Mouse (Mus musculus): ENCODE results near the gene Swsap1. TPM values are rescaled to one million over a fixed set of nuclear protein-coding genes. Genes with fewer than 3 reads are reported as not detected.

The Swsap1 gene
- polyA plus RNA-seq, 1 experiment, result 7.3 TPM

GRCm38 (mm10) chr9:21932445-21933137, 23.0 kb upstream of the Swsap1 start:
- no peak overlapping the region for H3K4me3 ChIP-seq (ENCODE audit: insufficient read depth, low read length)
- no peak for TF ChIP-seq CTCF (IDR thresholded peaks at IDR 0.05; ENCODE audit: extremely low read depth, insufficient read depth, low read length)
- TF ChIP-seq POLR2A (IDR thresholded peaks at IDR 0.05; ENCODE audit: extremely low read depth, insufficient read depth, low read length), result no peak
- H3K27ac ChIP-seq (ENCODE audit: insufficient read depth, low read length), result no peak overlapping the region
- H3K4me1 ChIP-seq (ENCODE audit: control insufficient read depth, insufficient read depth, low read length), result no peaks in the 10 kb centered on the region

- TF ChIP-seq CTCF (IDR thresholded peaks at IDR 0.05; ENCODE audit: extremely low read depth, insufficient read depth, low read length) (no peak), POLR2A (IDR thresholded peaks at IDR 0.05; ENCODE audit: extremely low read depth, insufficient read depth, low read length) (no peak)
- Histone ChIP-seq H3K4me1 (ENCODE audit: control insufficient read depth, insufficient read depth, low read length) (no peaks in the 10 kb centered on the region), H3K27ac (ENCODE audit: insufficient read depth, low read length) (no peak overlapping the region), H3K4me3 (ENCODE audit: insufficient read depth, low read length) (no peak overlapping the region)
These were observed 21.5 kb upstream of the Swsap1 start for GRCm38 (mm10) chr9:21934021-21934420.

- Histone ChIP-seq H3K27ac (ENCODE audit: insufficient read depth, low read length) (no peak overlapping the region), H3K4me1 (ENCODE audit: control insufficient read depth, insufficient read depth, low read length) (no peaks in the 10 kb centered on the region), H3K4me3 (ENCODE audit: insufficient read depth, low read length) (no peak overlapping the region)
- TF ChIP-seq POLR2A (IDR thresholded peaks at IDR 0.05; ENCODE audit: extremely low read depth, insufficient read depth, low read length), result no peak
- TF ChIP-seq CTCF (IDR thresholded peaks at IDR 0.05; ENCODE audit: extremely low read depth, insufficient read depth, low read length), result no peak
These were observed 20.0 kb upstream of the Swsap1 start for GRCm38 (mm10) chr9:21935466-21936131.

- Histone ChIP-seq H3K27ac (ENCODE audit: insufficient read depth, low read length) (no peak within 1 kb of the TSS), H3K4me1 (ENCODE audit: control insufficient read depth, insufficient read depth, low read length) (no peaks in the 10 kb centered on the region), H3K4me3 (ENCODE audit: insufficient read depth, low read length) (peak within 1 kb of the TSS; percentile 58)
- no peak for TF ChIP-seq CTCF (IDR thresholded peaks at IDR 0.05; ENCODE audit: extremely low read depth, insufficient read depth, low read length)
- TF ChIP-seq POLR2A (IDR thresholded peaks at IDR 0.05; ENCODE audit: extremely low read depth, insufficient read depth, low read length), result peak; percentile 85
These were observed 18.6 kb upstream of the Swsap1 start, which contains the start of gene Plppr2 for GRCm38 (mm10) chr9:21936692-21937570. Gene Plppr2, plus strand, starts transcription at chr9:21937033.

- no peaks in the 10 kb centered on the region for H3K4me1 ChIP-seq (ENCODE audit: control insufficient read depth, insufficient read depth, low read length)
- TF ChIP-seq CTCF (IDR thresholded peaks at IDR 0.05; ENCODE audit: extremely low read depth, insufficient read depth, low read length) (no peak), POLR2A (IDR thresholded peaks at IDR 0.05; ENCODE audit: extremely low read depth, insufficient read depth, low read length) (no peak)
- peak overlapping the region; percentile 58 for H3K4me3 ChIP-seq (ENCODE audit: insufficient read depth, low read length)
- H3K27ac ChIP-seq (ENCODE audit: insufficient read depth, low read length), result no peak overlapping the region
These were observed 17.8 kb upstream of the Swsap1 start for GRCm38 (mm10) chr9:21937711-21938175.

GRCm38 (mm10) chr9:21938234-21938855, 17.2 kb upstream of the Swsap1 start:
- TF ChIP-seq POLR2A (IDR thresholded peaks at IDR 0.05; ENCODE audit: extremely low read depth, insufficient read depth, low read length), result no peak
- no peak for TF ChIP-seq CTCF (IDR thresholded peaks at IDR 0.05; ENCODE audit: extremely low read depth, insufficient read depth, low read length)

GRCm38 (mm10) chr9:21943046-21943445, 12.5 kb upstream of the Swsap1 start:
- no peak overlapping the region for H3K4me3 ChIP-seq (ENCODE audit: insufficient read depth, low read length)
- no peak overlapping the region for H3K27ac ChIP-seq (ENCODE audit: insufficient read depth, low read length)
- H3K4me1 ChIP-seq (ENCODE audit: control insufficient read depth, insufficient read depth, low read length), result no peaks in the 10 kb centered on the region
- TF ChIP-seq CTCF (IDR thresholded peaks at IDR 0.05; ENCODE audit: extremely low read depth, insufficient read depth, low read length), result no peak
- 0 out of 2 replicates have a peak, but pooled peaks have one; percentile 18 for TF ChIP-seq POLR2A (IDR thresholded peaks at IDR 0.05; ENCODE audit: extremely low read depth, insufficient read depth, low read length)

More at GRCm38 (mm10) chr9:21938234-21938855, 17.2 kb upstream of the Swsap1 start:
- Histone ChIP-seq H3K4me3 (ENCODE audit: insufficient read depth, low read length) (peak overlapping the region; percentile 58), H3K4me1 (ENCODE audit: control insufficient read depth, insufficient read depth, low read length) (no peaks in the 10 kb centered on the region), H3K27ac (ENCODE audit: insufficient read depth, low read length) (no peak overlapping the region)

- TF ChIP-seq POLR2A (IDR thresholded peaks at IDR 0.05; ENCODE audit: extremely low read depth, insufficient read depth, low read length) (no peak), CTCF (IDR thresholded peaks at IDR 0.05; ENCODE audit: extremely low read depth, insufficient read depth, low read length) (no peak)
- Histone ChIP-seq H3K4me1 (ENCODE audit: control insufficient read depth, insufficient read depth, low read length) (peaks cover under 1% of the 10 kb centered on the region; the same call in 1 of the 2 replicates), H3K4me3 (ENCODE audit: insufficient read depth, low read length) (no peak overlapping the region), H3K27ac (ENCODE audit: insufficient read depth, low read length) (no peak overlapping the region)
These were observed 11.9 kb upstream of the Swsap1 start for GRCm38 (mm10) chr9:21943638-21944037.

GRCm38 (mm10) chr9:21944267-21944666, 11.3 kb upstream of the Swsap1 start:
- TF ChIP-seq POLR2A (IDR thresholded peaks at IDR 0.05; ENCODE audit: extremely low read depth, insufficient read depth, low read length) (no peak), CTCF (IDR thresholded peaks at IDR 0.05; ENCODE audit: extremely low read depth, insufficient read depth, low read length) (no peak)

More at GRCm38 (mm10) chr9:21944267-21944666, 11.3 kb upstream of the Swsap1 start:
- Histone ChIP-seq H3K27ac (ENCODE audit: insufficient read depth, low read length) (no peak overlapping the region), H3K4me3 (ENCODE audit: insufficient read depth, low read length) (no peak overlapping the region), H3K4me1 (ENCODE audit: control insufficient read depth, insufficient read depth, low read length) (peaks cover 1% of the 10 kb centered on the region; the same call in 1 of the 2 replicates)

All from cortical plate, adult 2 months (tissue).